Mouse (Mus musculus) spleen, adult 2 months (tissue): ENCODE data around the gene Zhx3.

Experiments
- CTCF ChIP-seq: fragments of 200-500 bp; IDR thresholded peaks from 2 replicates; pipeline ENCODE4 v1.5.1; 2011; ENCODE audit warnings: mild to moderate bottlenecking, inconsistent platforms; ENCODE audit not compliant: insufficient read depth, insufficient read length, insufficient replicate concordance; ENCODE audit errors: extremely low read depth
- POLR2A ChIP-seq: fragments of 200-500 bp; IDR thresholded peaks from 2 replicates; pipeline ENCODE4 v1.6.1; 2011; ENCODE audit warnings: low read depth, low read length, inconsistent platforms

- TF ChIP-seq POLR2A (no peak), CTCF (no peak)
Observed at GRCm38 (mm10) chr2:160880453-160881195, 7.8 kb upstream of the Zhx3 start, which contains the start of gene Lpin3.
